Mouse (Mus musculus) midbrain, embryonic 16.5 days (tissue): ENCODE data around the gene Hs6st3. TPM values are rescaled to one million over a fixed set of nuclear protein-coding genes. Genes with fewer than 3 reads are reported as not detected.

Experiments
- ATAC-seq: fragments of 200-750 bp; cut with Nextera tagmentation; 2 replicates; pipeline ENCODE4 v1.8.0; 2017; ENCODE audit warnings: moderate TSS enrichment
- H3K27ac ChIP-seq: fragments of 300-500 bp; sonication (generic); 2 replicates; pipeline ENCODE4 v1.5.1; 2014; ENCODE audit warnings: mild to moderate bottlenecking, low read length, mixed read lengths
- H3K27me3 ChIP-seq: fragments of 300-500 bp; sonication (generic); 2 replicates; pipeline ENCODE4 v1.6.1; 2014; ENCODE audit warnings: low read depth, low read length, mixed read lengths; ENCODE audit not compliant: control insufficient read depth, insufficient read depth
- H3K36me3 ChIP-seq: fragments of 300-500 bp; sonication (generic); 2 replicates; pipeline ENCODE4 v1.6.1; 2014; ENCODE audit warnings: mild to moderate bottlenecking, low read length, moderate library complexity, mixed read lengths; ENCODE audit not compliant: control insufficient read depth, insufficient read depth
- H3K4me1 ChIP-seq: fragments of 300-500 bp; sonication (generic); 2 replicates; pipeline ENCODE4 v1.6.1; 2014; ENCODE audit warnings: mild to moderate bottlenecking, low read length, mixed read lengths; ENCODE audit not compliant: control insufficient read depth, insufficient read depth
- H3K4me2 ChIP-seq: fragments of 300-500 bp; sonication (generic); 2 replicates; pipeline ENCODE4 v1.6.1; 2014; ENCODE audit warnings: mild to moderate bottlenecking, low read length, mixed read lengths
- H3K4me3 ChIP-seq: fragments of 300-500 bp; sonication (generic); 2 replicates; pipeline ENCODE4 v1.5.1; 2014; ENCODE audit warnings: low read depth, mild to moderate bottlenecking, low read length, moderate library complexity, mixed read lengths
- H3K9ac ChIP-seq: fragments of 300-500 bp; sonication (generic); 2 replicates; pipeline ENCODE4 v1.6.1; 2014; ENCODE audit warnings: low read depth, low read length, mixed read lengths
- H3K9me3 ChIP-seq: fragments of 300-500 bp; sonication (generic); replicated peaks from 2 replicates; pipeline ENCODE4 v1.6.1; 2014; ENCODE audit warnings: mild to moderate bottlenecking, low read length, mixed read lengths; ENCODE audit not compliant: control insufficient read depth, poor library complexity, severe bottlenecking
- WGBS: fragments of 180-500 bp; shearing (Covaris S2); extraction: QIAGEN DNeasy Blood & Tissue Kit; methylation state at CpG from one replicate; pipeline ENCODE4 v1.1.7; 2014; 5-methylcytosine and 5-hydroxymethylcytosine counted together
- polyA plus RNA-seq: library from polyadenylated mRNA; unstranded; fragments of >200 nt; fragmentation: Nextera tagmentation; extraction: Ambion mirVana; gene quantifications from 2 replicates; pipeline ENCODE4 v1.2.1, GENCODE M21; 2015

Gene Hs6st3
- polyA plus RNA-seq, 1 experiment from 2014 or later: 1.3 TPM

DNA sequence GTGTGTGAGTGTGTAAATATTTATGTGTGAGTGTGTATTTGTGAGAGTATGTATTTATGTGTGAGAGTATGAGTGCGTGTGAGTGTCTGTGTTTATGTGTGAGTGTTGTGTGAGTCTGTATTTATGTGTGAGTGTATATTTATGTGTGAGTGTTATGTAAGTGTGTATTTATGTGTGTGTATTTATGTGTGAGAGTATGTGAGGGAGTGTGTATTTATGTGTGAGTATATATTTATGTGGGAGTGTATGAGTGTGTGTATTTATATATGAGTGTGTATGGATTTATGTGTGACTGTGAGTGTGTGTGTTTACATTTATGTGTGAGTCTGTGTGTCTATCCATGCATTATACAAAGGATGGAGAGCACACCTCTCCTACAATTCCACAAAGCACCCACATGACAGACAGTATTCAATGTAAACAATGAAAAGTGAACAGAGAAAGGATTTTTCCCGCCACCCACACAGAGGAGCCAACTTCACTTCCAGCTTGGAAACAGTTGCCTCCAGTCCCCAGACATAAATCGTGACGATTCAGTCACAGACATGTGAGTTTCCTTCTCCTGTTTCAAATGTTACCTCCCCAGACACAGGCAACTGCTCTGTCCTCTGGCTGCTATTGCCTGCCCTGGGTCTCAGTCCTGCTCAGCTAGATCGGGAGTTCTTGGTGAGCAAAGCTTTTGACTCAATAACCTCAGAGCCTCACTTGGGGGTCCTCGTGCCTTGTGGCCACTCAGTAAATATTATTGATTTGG lies 780.3 kb downstream of the Hs6st3 start:
- WGBS: 74% methylated on average over 6 of the region's 6 CpGs
- Histone ChIP-seq H3K4me3 (no peak overlapping the region), H3K9me3 (no peaks in the 10 kb centered on the region), H3K4me2 (no peak overlapping the region), H3K27ac (no peak overlapping the region), H3K36me3 (no peaks in the 10 kb centered on the region), H3K9ac (no peak overlapping the region), H3K27me3 (no peaks in the 10 kb centered on the region), H3K4me1 (no peaks in the 10 kb centered on the region)
- ATAC-seq: no peak

DNA sequence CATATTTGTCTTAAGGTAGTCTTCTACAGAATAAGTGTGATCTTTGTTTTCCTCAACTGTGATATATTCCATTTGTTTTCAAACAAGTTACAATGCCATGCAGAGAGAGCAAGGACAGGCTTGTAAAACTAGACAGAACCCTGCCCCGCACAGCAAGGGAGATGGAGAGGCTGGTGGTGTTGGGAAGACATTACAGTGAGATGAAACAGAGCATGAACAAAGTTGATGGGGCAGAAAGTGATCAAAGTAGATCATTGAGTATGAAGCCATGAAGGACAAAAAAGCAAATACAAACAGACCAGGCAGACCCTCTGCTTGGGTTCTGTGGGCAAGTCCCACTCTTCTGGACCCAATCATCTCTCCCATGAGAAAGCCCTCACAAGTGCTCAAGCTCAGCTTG lies 781.0 kb downstream of the Hs6st3 start:
- Histone ChIP-seq H3K9ac (no peak overlapping the region), H3K4me2 (no peak overlapping the region), H3K4me1 (no peaks in the 10 kb centered on the region), H3K27me3 (no peaks in the 10 kb centered on the region), H3K27ac (no peak overlapping the region), H3K4me3 (no peak overlapping the region), H3K9me3 (no peaks in the 10 kb centered on the region), H3K36me3 (no peaks in the 10 kb centered on the region)
- 89% methylated on average over 1 of the region's 1 CpGs for WGBS
- no peak for ATAC-seq

Other genes with a start within 250 kb of the Hs6st3 start
- gene Dzip1, start 212.9 kb upstream of the Hs6st3 start, polyA plus RNA-seq: 88.3 and 103 TPM in 2 replicates
- gene Dnajc3, start 200.4 kb upstream of the Hs6st3 start, polyA plus RNA-seq: 20.2 and 21.3 TPM in 2 replicates
- gene Uggt2, start 38.9 kb upstream of the Hs6st3 start, polyA plus RNA-seq: 20.0 and 23.8 TPM in 2 replicates